Mouse (Mus musculus) intestine, embryonic 14.5 days (tissue): ENCODE data around the gene Snrnp200. TPM values are rescaled to one million over a fixed set of nuclear protein-coding genes. Genes with fewer than 3 reads are reported as not detected.
A peak's percentile ranks its signal among the peaks of the same experiment; 100 is the strongest.
"Not testable (repeated sequence)": the region's sequence is repeated elsewhere in the genome, so short reads cannot be mapped to it uniquely, and the experiment has no call there.

Experiments
- ATAC-seq: fragments of 200-750 bp; cut with Nextera tagmentation; replicated peaks from 2 replicates; pipeline ENCODE4 v1.8.0; 2017; ENCODE audit warnings: low read depth, moderate number of reproducible peaks, moderate TSS enrichment, moderate library complexity; ENCODE audit not compliant: low FRiP score, low TSS enrichment
- DNase-seq: peaks from one replicate; pipeline ENCODE4 v3.0.0-alpha.2; 2018; ENCODE audit warnings: low spot score
- H3K27ac ChIP-seq: fragments of 300-500 bp; sonication (generic); 2 replicates; pipeline ENCODE4 v1.5.1; 2014; ENCODE audit warnings: low read depth, mild to moderate bottlenecking, control low read depth
- H3K27me3 ChIP-seq: fragments of 300-500 bp; sonication (generic); replicated peaks from 2 replicates; pipeline ENCODE4 v1.6.1; 2014; ENCODE audit warnings: low read length, control low read depth; ENCODE audit not compliant: control insufficient read depth, insufficient read depth
- H3K36me3 ChIP-seq: fragments of 300-500 bp; sonication (generic); 2 replicates; pipeline ENCODE4 v1.6.1; 2014; ENCODE audit warnings: low read length, control low read depth; ENCODE audit not compliant: control insufficient read depth, insufficient read depth
- H3K4me1 ChIP-seq: fragments of 300-500 bp; sonication (generic); replicated peaks from 2 replicates; pipeline ENCODE4 v1.6.1; 2014; ENCODE audit warnings: low read length, control low read depth, mixed read lengths; ENCODE audit not compliant: control insufficient read depth, insufficient read depth
- H3K4me2 ChIP-seq: fragments of 300-500 bp; sonication (generic); 2 replicates; pipeline ENCODE4 v1.6.1; 2014; ENCODE audit warnings: low read length
- H3K4me3 ChIP-seq: fragments of 300-500 bp; sonication (generic); 2 replicates; pipeline ENCODE4 v1.5.1; 2014; ENCODE audit warnings: low read depth, low read length, control low read depth, mixed read lengths
- H3K9ac ChIP-seq: fragments of 300-500 bp; sonication (generic); 2 replicates; pipeline ENCODE4 v1.6.1; 2014; ENCODE audit warnings: mild to moderate bottlenecking, low read length
- H3K9me3 ChIP-seq: fragments of 300-500 bp; sonication (generic); 2 replicates; pipeline ENCODE4 v1.6.1; 2016; ENCODE audit warnings: low read length, control low read depth; ENCODE audit not compliant: control insufficient read depth
- WGBS: fragments of 180-500 bp; shearing (Covaris S2); extraction: QIAGEN DNeasy Blood & Tissue Kit; methylation state at CpG from one replicate; pipeline ENCODE4 v1.1.7; 2014; 5-methylcytosine and 5-hydroxymethylcytosine counted together
- polyA plus RNA-seq: library from polyadenylated mRNA; unstranded; fragments of >200 nt; fragmentation: Nextera tagmentation; extraction: Ambion mirVana; gene quantifications from 2 replicates; pipeline ENCODE4 v1.2.1, GENCODE M21; 2014

Snrnp200 gene
- 67.8 and 77.2 TPM in 2 replicates for polyA plus RNA-seq

GRCm38 (mm10) chr2:127207547-127208451 is at the start of gene Snrnp200, which contains the start of gene 1810024B03Rik:
Snrnp200 (plus strand) TSS chr2:127208386.
1810024B03Rik (minus strand) TSS chr2:127208280.
- Histone ChIP-seq H3K4me1 (peaks cover 7% of the 10 kb centered on the region; the same call in 1 of the 2 replicates), H3K4me2 (peak within 1 kb of the TSS; percentile 79), H3K9ac (peak within 1 kb of the TSS; percentile 72), H3K27ac (peak within 1 kb of the TSS; percentile 65), H3K9me3 (no peaks in the 10 kb centered on the region), H3K36me3 (peaks cover 33% of the 10 kb centered on the region), H3K27me3 (no peaks in the 10 kb centered on the region), H3K4me3 (peak within 1 kb of the TSS; percentile 86)
- ATAC-seq (peak; percentile 96), DNase-seq (peak; percentile 92)
- WGBS = 11% methylated on average over 36 of the region's 36 CpGs

GRCm38 (mm10) chr2:127165675-127166074 is 42.5 kb upstream of the Snrnp200 start:
- DNase-seq = no peak
- no peak overlapping the region for H3K4me3 ChIP-seq
- no peak overlapping the region for H3K27ac ChIP-seq
- no peak overlapping the region for H3K9ac ChIP-seq
- no peaks in the 10 kb centered on the region for H3K27me3 ChIP-seq
- no peaks in the 10 kb centered on the region for H3K4me1 ChIP-seq
- no peak for ATAC-seq
- WGBS = 59% methylated on average over 4 of the region's 4 CpGs
- no peaks in the 10 kb centered on the region for H3K36me3 ChIP-seq
- no peak overlapping the region for H3K4me2 ChIP-seq
- no peaks in the 10 kb centered on the region for H3K9me3 ChIP-seq

- not testable (repeated sequence) for H3K4me2 ChIP-seq, H3K27me3 ChIP-seq, DNase-seq, H3K36me3 ChIP-seq, H3K4me1 ChIP-seq, H3K4me3 ChIP-seq, ATAC-seq, H3K9ac ChIP-seq, H3K9me3 ChIP-seq, H3K27ac ChIP-seq
- 25% methylated on average over 1 of the region's 1 CpGs for WGBS
Observed at GRCm38 (mm10) chr2:127166261-127166660, 41.9 kb upstream of the Snrnp200 start.

- H3K27ac ChIP-seq = peak overlapping the region; percentile 77
- H3K9ac ChIP-seq = peak overlapping the region; percentile 65
- 3% methylated on average over 17 of the region's 17 CpGs for WGBS
- H3K9me3 ChIP-seq = no peaks in the 10 kb centered on the region
- H3K4me3 ChIP-seq = peak overlapping the region; percentile 64
- DNase-seq (peak; percentile 83), ATAC-seq (peak; percentile 100)
- H3K4me1 ChIP-seq = no peaks in the 10 kb centered on the region
- no peaks in the 10 kb centered on the region for H3K27me3 ChIP-seq
- H3K4me2 ChIP-seq = peak overlapping the region; percentile 71
- no peaks in the 10 kb centered on the region for H3K36me3 ChIP-seq
Observed at GRCm38 (mm10) chr2:127182598-127183381, 25.4 kb upstream of the Snrnp200 start.

- Histone ChIP-seq H3K27ac (no peak overlapping the region), H3K36me3 (no peaks in the 10 kb centered on the region), H3K4me3 (no peak overlapping the region), H3K27me3 (no peaks in the 10 kb centered on the region), H3K9ac (no peak overlapping the region), H3K9me3 (no peaks in the 10 kb centered on the region), H3K4me2 (no peak overlapping the region), H3K4me1 (no peaks in the 10 kb centered on the region)
- ATAC-seq (no peak), DNase-seq (no peak)
Observed at GRCm38 (mm10) chr2:127189574-127189973, 18.6 kb upstream of the Snrnp200 start.

- H3K4me1 ChIP-seq = peaks cover 7% of the 10 kb centered on the region; the same call in 1 of the 2 replicates
- no peak overlapping the region for H3K4me2 ChIP-seq
- H3K9ac ChIP-seq = no peak overlapping the region
- ATAC-seq = no peak
- H3K9me3 ChIP-seq = no peaks in the 10 kb centered on the region
- H3K27me3 ChIP-seq = no peaks in the 10 kb centered on the region
- WGBS = 36% methylated on average over 3 of the region's 3 CpGs
- peak; percentile 76 for DNase-seq
- no peak overlapping the region for H3K4me3 ChIP-seq
- 0 out of 2 replicates have a peak, but pooled peaks cover 5% of the 10 kb centered on the region for H3K36me3 ChIP-seq
- H3K27ac ChIP-seq = no peak overlapping the region
Observed at GRCm38 (mm10) chr2:127204932-127205331, 3.3 kb upstream of the Snrnp200 start.

- not testable (repeated sequence) for H3K4me3 ChIP-seq, H3K9ac ChIP-seq, H3K4me1 ChIP-seq, H3K27ac ChIP-seq, H3K27me3 ChIP-seq, ATAC-seq, H3K4me2 ChIP-seq, DNase-seq, H3K9me3 ChIP-seq
- peaks cover 14% of the 10 kb centered on the region for H3K36me3 ChIP-seq
- 87% methylated on average over 4 of the region's 4 CpGs for WGBS
Observed at GRCm38 (mm10) chr2:127205936-127206335, 2.2 kb upstream of the Snrnp200 start.

- 89% methylated on average over 2 of the region's 2 CpGs for WGBS
- no peak overlapping the region for H3K27ac ChIP-seq
- H3K4me3 ChIP-seq = no peak overlapping the region
- no peak overlapping the region for H3K9ac ChIP-seq
- H3K9me3 ChIP-seq = no peaks in the 10 kb centered on the region
- no peak for DNase-seq
- H3K27me3 ChIP-seq = no peaks in the 10 kb centered on the region
- H3K36me3 ChIP-seq = peaks cover 24% of the 10 kb centered on the region
- H3K4me2 ChIP-seq = no peak overlapping the region
- no peak for ATAC-seq
- peaks cover 7% of the 10 kb centered on the region; the same call in 1 of the 2 replicates for H3K4me1 ChIP-seq
Observed at GRCm38 (mm10) chr2:127206916-127207315, 1.3 kb upstream of the Snrnp200 start.
